8 mouse cellular contexts compared by ENCODE assay signal in genomic region chr2:93850317-93850944, GRCm38 (mm10). TPM values are rescaled to one million over a fixed set of nuclear protein-coding genes. Genes with fewer than 3 reads are reported as not detected.
DNase-seq lines count a peak whose midpoint lies in the region; ATAC-seq lines count a peak whose summit lies in the region.

No protein-coding gene starts in this region.

- H3K4me3 ChIP-seq in hindbrain, embryonic 12.5 days, result peak overlapping the region; percentile 64; the same call in 1 of the 2 replicates
- no peak overlapping the region; the same call in 1 of the 2 replicates for H3K4me3 ChIP-seq in midbrain, embryonic 11.5 days (ENCODE audit: low read depth, low read length)

- H3K27me3 ChIP-seq in hindbrain, embryonic 12.5 days, result no peaks in the 10 kb centered on the region; the same call in 1 of the 2 replicates
- no peaks in the 10 kb centered on the region for H3K27me3 ChIP-seq in midbrain, embryonic 11.5 days (ENCODE audit: control insufficient read depth, insufficient read depth, low read length)

- no peak for ATAC-seq in hindbrain, embryonic 12.5 days (ENCODE audit: low FRiP score)
- no peak for ATAC-seq in midbrain, embryonic 11.5 days (ENCODE audit: low FRiP score)

- H3K36me3 ChIP-seq in hindbrain, embryonic 12.5 days, result peaks cover 8% of the 10 kb centered on the region; the same call in 1 of the 2 replicates
- no peaks in the 10 kb centered on the region for H3K36me3 ChIP-seq in midbrain, embryonic 11.5 days (ENCODE audit: control insufficient read depth, insufficient read depth, low read length)

- H3K4me2 ChIP-seq in hindbrain, embryonic 12.5 days (replicated peaks), result peak overlapping the region; percentile 73
- peak overlapping the region; percentile 67 for H3K4me2 ChIP-seq in midbrain, embryonic 11.5 days

- DNase-seq in 3T3-L1 (ENCODE audit: low read depth, low spot score), result peak; percentile 68
- peak; percentile 6 to 14 for DNase-seq in CD8-positive naive resting alpha-beta T cell, adult 2 months (ENCODE audit: low read depth in 2 of 2, low spot score in 2 of 2)
- DNase-seq in midbrain, embryonic 11.5 days (ENCODE audit: low spot score, missing footprints), result no peak
- no peak for DNase-seq in cerebellum, postnatal 14 days
- DNase-seq in gastrocnemius, postnatal 25 days, result no peak
- no peak for DNase-seq in urinary bladder, postnatal 10 days (ENCODE audit: low spot score)
- no peak for DNase-seq in heart, postnatal 4 days

- no peaks in the 10 kb centered on the region for H3K9me3 ChIP-seq in hindbrain, embryonic 12.5 days (replicated peaks)
- H3K9me3 ChIP-seq in midbrain, embryonic 11.5 days (ENCODE audit: control insufficient read depth, low read length), result no peaks in the 10 kb centered on the region

- no peak overlapping the region for H3K27ac ChIP-seq in hindbrain, embryonic 12.5 days
- H3K27ac ChIP-seq in midbrain, embryonic 11.5 days (ENCODE audit: low read depth, low read length), result no peak overlapping the region

- 50% methylated on average over 13 of the region's 13 CpGs for WGBS in hindbrain, embryonic 12.5 days
- WGBS in midbrain, embryonic 11.5 days, result 50% methylated on average over 13 of the region's 13 CpGs

- H3K9ac ChIP-seq in hindbrain, embryonic 12.5 days, result no peak overlapping the region
- H3K9ac ChIP-seq in midbrain, embryonic 11.5 days (ENCODE audit: low read length), result no peak overlapping the region

- peaks cover 16% of the 10 kb centered on the region for H3K4me1 ChIP-seq in hindbrain, embryonic 12.5 days
- peaks cover 8% of the 10 kb centered on the region; the same call in 1 of the 2 replicates for H3K4me1 ChIP-seq in midbrain, embryonic 11.5 days (ENCODE audit: control insufficient read depth, insufficient read depth, low read length)

RNA-seq across cellular contexts. Expression of gene Accs, which starts 0.7 kb away (rescaled TPM):
- 7.4 and 8.1 TPM in 2 replicates for polyA plus RNA-seq in hindbrain, embryonic 12.5 days (2016; fragmentation: Nextera tagmentation; extraction: Ambion mirVana)
- polyA plus RNA-seq in midbrain, embryonic 11.5 days (2014; fragmentation: Nextera tagmentation; extraction: Ambion mirVana), result 5.8 and 7.5 TPM in 2 replicates
- total RNA-seq in gastrocnemius, postnatal 25 days (2021), result 1 to 10 TPM; 2.3 to 4.1 TPM
- 10 to 100 TPM; 10.2 to 10.6 TPM for total RNA-seq in heart, postnatal 4 days (2021)

RNA-seq across cellular contexts. Expression of gene Accsl, which starts 18.5 kb away (rescaled TPM):
- polyA plus RNA-seq in hindbrain, embryonic 12.5 days (2016; fragmentation: Nextera tagmentation; extraction: Ambion mirVana), result 0.09 and 0.51 TPM in 2 replicates
- polyA plus RNA-seq in midbrain, embryonic 11.5 days (2014; fragmentation: Nextera tagmentation; extraction: Ambion mirVana), result 0.20 TPM in 1 of 2 replicates, not detected in the other
- not detected for total RNA-seq in gastrocnemius, postnatal 25 days (2021)
- total RNA-seq in heart, postnatal 4 days (2021), result not detected

RNA-seq across cellular contexts. Expression of gene Ext2, which starts 28.1 kb away (rescaled TPM):
- polyA plus RNA-seq in hindbrain, embryonic 12.5 days (2016; fragmentation: Nextera tagmentation; extraction: Ambion mirVana), result 84.7 and 86.7 TPM in 2 replicates
- 63.8 and 68.2 TPM in 2 replicates for polyA plus RNA-seq in midbrain, embryonic 11.5 days (2014; fragmentation: Nextera tagmentation; extraction: Ambion mirVana)
- total RNA-seq in gastrocnemius, postnatal 25 days (2021), result 10 to 100 TPM; 30.7 to 34.6 TPM
- 10 to 100 TPM; 60.2 to 61.4 TPM for total RNA-seq in heart, postnatal 4 days (2021)

Comparison
In these comparisons a context has a peak if more than half of its experiments do, and no peak if none do; other contexts are left out.
1. DNase-seq: peak in 3T3-L1 (single experiment) and CD8-positive naive resting alpha-beta T cell, adult 2 months (2 of 2); none in midbrain, embryonic 11.5 days (single experiment), cerebellum, postnatal 14 days (0 of 2), gastrocnemius, postnatal 25 days (single experiment), urinary bladder, postnatal 10 days (single experiment) and heart, postnatal 4 days (single experiment).